Mouse (Mus musculus): Measurements from ENCODE around the gene Fam193a. TPM values are rescaled to one million over a fixed set of nuclear protein-coding genes. Genes with fewer than 3 reads are reported as not detected.

Gene Fam193a
- polyA plus RNA-seq (2015; fragmentation: Illumina TruSeq; extraction: RNeasy Lipid Tissue Mini Kit (QIAGEN cat#74804); ENCODE audit: low read depth, low replicate concordance), result 18.7 TPM

GRCm38 (mm10) chr5:34369341-34370021 lies at the start of gene Fam193a:
Gene Fam193a (plus strand): TSS chr5:34369933.

GRCm38 (mm10) chr5:34336097-34336774 lies 33.5 kb upstream of the Fam193a start, which contains the start of gene Rnf4:
Gene Rnf4 (plus strand): TSS chr5:34336289.

GRCm38 (mm10) chr5:34513466-34514217 lies 143.9 kb downstream of the Fam193a start, which contains the start of gene Tnip2:
Gene Tnip2 (minus strand): TSS chr5:34513991.

GRCm38 (mm10) chr5:34525663-34526476 lies 156.1 kb downstream of the Fam193a start, which contains the start of gene Sh3bp2:
Gene Sh3bp2 (plus strand): TSS chr5:34525838.

Other genes starting within 250 kb of the Fam193a start
- gene Poln, start 200.5 kb upstream of the Fam193a start, polyA plus RNA-seq (2015; fragmentation: Illumina TruSeq; extraction: RNeasy Lipid Tissue Mini Kit (QIAGEN cat#74804); ENCODE audit: low read depth, low replicate concordance), result 0.88 TPM
- gene Haus3, start 200.4 kb upstream of the Fam193a start, polyA plus RNA-seq (2015; fragmentation: Illumina TruSeq; extraction: RNeasy Lipid Tissue Mini Kit (QIAGEN cat#74804); ENCODE audit: low read depth, low replicate concordance), result 9.1 TPM
- 48.8 TPM for gene Mxd4, start 182.2 kb upstream of the Fam193a start, polyA plus RNA-seq (2015; fragmentation: Illumina TruSeq; extraction: RNeasy Lipid Tissue Mini Kit (QIAGEN cat#74804); ENCODE audit: low read depth, low replicate concordance)
- 25.5 TPM for gene Zfyve28, start 81.5 kb upstream of the Fam193a start, polyA plus RNA-seq (2015; fragmentation: Illumina TruSeq; extraction: RNeasy Lipid Tissue Mini Kit (QIAGEN cat#74804); ENCODE audit: low read depth, low replicate concordance)
- gene Cfap99, start 81.3 kb upstream of the Fam193a start, polyA plus RNA-seq (2015; fragmentation: Illumina TruSeq; extraction: RNeasy Lipid Tissue Mini Kit (QIAGEN cat#74804); ENCODE audit: low read depth, low replicate concordance), result 0.55 TPM
- gene Rnf4, start 33.6 kb upstream of the Fam193a start, polyA plus RNA-seq (2015; fragmentation: Illumina TruSeq; extraction: RNeasy Lipid Tissue Mini Kit (QIAGEN cat#74804); ENCODE audit: low read depth, low replicate concordance), result 83.7 TPM
- gene Tnip2, start 144.1 kb downstream of the Fam193a start, polyA plus RNA-seq (2015; fragmentation: Illumina TruSeq; extraction: RNeasy Lipid Tissue Mini Kit (QIAGEN cat#74804); ENCODE audit: low read depth, low replicate concordance), result 13.4 TPM
- 3.8 TPM for gene Sh3bp2, start 155.9 kb downstream of the Fam193a start, polyA plus RNA-seq (2015; fragmentation: Illumina TruSeq; extraction: RNeasy Lipid Tissue Mini Kit (QIAGEN cat#74804); ENCODE audit: low read depth, low replicate concordance)
- gene Add1, start 203.7 kb downstream of the Fam193a start, polyA plus RNA-seq (2015; fragmentation: Illumina TruSeq; extraction: RNeasy Lipid Tissue Mini Kit (QIAGEN cat#74804); ENCODE audit: low read depth, low replicate concordance), result 342 TPM

Data from brain, adult 10 weeks (tissue).